Mouse (Mus musculus): ENCODE data around the gene Gad2. TPM values are rescaled to one million over a fixed set of nuclear protein-coding genes. Genes with fewer than 3 reads are reported as not detected.

The Gad2 gene
- total and polyA plus RNA-seq, 3 experiments = 0.01 to 0.04 TPM; not detected in 1

DNA sequence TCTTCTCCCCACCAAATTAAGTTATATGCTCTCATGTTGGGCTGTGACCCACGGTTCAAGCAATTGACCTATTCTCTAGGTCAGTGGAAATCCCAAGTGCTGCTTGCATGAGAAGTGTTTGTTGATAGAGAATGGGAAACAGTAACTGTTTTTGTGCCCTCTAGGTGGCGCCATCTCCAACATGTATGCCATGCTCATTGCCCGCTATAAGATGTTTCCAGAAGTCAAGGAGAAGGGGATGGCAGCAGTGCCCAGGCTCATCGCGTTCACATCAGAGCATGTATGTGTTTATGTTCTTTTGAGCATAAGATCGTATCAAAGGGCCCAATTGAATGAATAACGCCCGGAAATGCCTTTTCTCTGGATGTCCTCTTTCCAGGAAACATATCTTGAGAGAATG is 12.8 kb downstream of the Gad2 start:
- Histone ChIP-seq H3K4me3 (ENCODE audit: control insufficient read depth in 1 of 2, insufficient read depth in 1 of 2, low read depth in 2 of 2, low read length in 2 of 2) (no peak overlapping the region), H3K36me3 (ENCODE audit: control insufficient read depth in 1 of 2, insufficient read depth in 2 of 2, low read length in 2 of 2) (no peaks in the 10 kb centered on the region), H3K27me3 (ENCODE audit: control insufficient read depth in 1 of 2, insufficient read depth in 2 of 2, low read length in 2 of 2) (no peaks in the 10 kb centered on the region), H3K9ac (ENCODE audit: control insufficient read depth, low read depth, low read length, poor library complexity, severe bottlenecking) (no peak overlapping the region), H3K27ac (ENCODE audit: control insufficient read depth, low read depth, low read length) (no peak overlapping the region), H3K79me2 (ENCODE audit: control insufficient read depth, insufficient read depth, low read length, poor library complexity) (no peaks in the 10 kb centered on the region), H3K4me1 (ENCODE audit: control insufficient read depth in 1 of 2, insufficient read depth in 2 of 2, low read length in 2 of 2) (no peaks in the 10 kb centered on the region), H3K9me3 (replicated peaks; ENCODE audit: insufficient read depth, low read length) (no peaks in the 10 kb centered on the region)
- DNase-seq (ENCODE audit: low read depth, low spot score) = peak; percentile 60
- TF ChIP-seq ZC3H11A (IDR thresholded peaks at IDR 0.05; ENCODE audit: low read depth, low read length) (peak; percentile 49), ZKSCAN1 (IDR thresholded peaks at IDR 0.05; ENCODE audit: low read depth, low read length) (no peak), RAD21 (IDR thresholded peaks at IDR 0.05; ENCODE audit: low read depth, low read length) (peak; percentile 63), POLR2A (IDR thresholded peaks at IDR 0.05; ENCODE audit: control insufficient read depth in 1 of 2, insufficient read depth in 1 of 2, low read depth in 1 of 2, low read length in 2 of 2, poor library complexity in 1 of 2) (no peak), SMC3 (IDR thresholded peaks at IDR 0.05; ENCODE audit: low read depth, low read length) (peak; percentile 69), CTCF (IDR thresholded peaks at IDR 0.05 in 2 of 3, conservative IDR thresholded peaks at IDR 0.05 in 1 of 3; ENCODE audit: control insufficient read depth in 1 of 3, insufficient read depth in 1 of 3, low read depth in 2 of 3, low read length in 3 of 3, poor library complexity in 1 of 3, severe bottlenecking in 1 of 3) (peak; percentile 62 to 72 (median 70))

DNA sequence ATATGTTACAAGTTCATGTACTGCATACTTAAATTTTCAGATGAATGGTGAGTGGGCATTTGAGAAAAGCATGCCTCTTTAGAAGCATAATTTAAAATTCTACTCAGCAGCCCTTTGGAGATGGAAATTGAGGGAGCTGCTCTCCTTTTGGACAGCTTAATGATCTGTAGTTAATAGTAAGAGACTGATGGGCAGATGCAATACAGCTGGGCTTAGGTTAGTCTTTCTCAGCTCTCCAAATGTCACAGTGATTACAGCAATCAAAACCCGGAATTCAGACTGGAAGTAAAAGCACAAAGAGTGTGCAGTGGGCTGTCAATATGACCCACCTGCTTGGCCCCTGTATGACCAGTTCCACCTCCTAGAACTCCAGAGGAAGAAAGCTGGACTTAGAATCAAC is 24.1 kb downstream of the Gad2 start:
- TF ChIP-seq MAX (IDR thresholded peaks at IDR 0.05; ENCODE audit: low read length) (no peak), GABPA (IDR thresholded peaks at IDR 0.05; ENCODE audit: low read depth, low read length) (no peak), UBTF (IDR thresholded peaks at IDR 0.05; ENCODE audit: borderline replicate concordance, insufficient read depth, low read depth, low read length) (no peak), TAL1 (IDR thresholded peaks at IDR 0.05; ENCODE audit: low read length) (no peak), EP300 (IDR thresholded peaks at IDR 0.05; ENCODE audit: low read depth in 1 of 2, low read length in 2 of 2) (no peak), MYB (IDR thresholded peaks at IDR 0.05; ENCODE audit: low read depth, low read length) (no peak), GATA1 (IDR thresholded peaks at IDR 0.05; ENCODE audit: low read depth, low read length) (no peak), SIN3A (IDR thresholded peaks at IDR 0.05; ENCODE audit: low read length) (no peak), CHD2 (IDR thresholded peaks at IDR 0.05; ENCODE audit: low read length) (no peak), ZKSCAN1 (IDR thresholded peaks at IDR 0.05; ENCODE audit: low read depth, low read length) (no peak), MAZ (IDR thresholded peaks at IDR 0.05; ENCODE audit: low read depth, low read length) (no peak)
- H3K4me1 ChIP-seq (ENCODE audit: control insufficient read depth in 1 of 2, insufficient read depth in 2 of 2, low read length in 2 of 2) = no peaks in the 10 kb centered on the region

DNA sequence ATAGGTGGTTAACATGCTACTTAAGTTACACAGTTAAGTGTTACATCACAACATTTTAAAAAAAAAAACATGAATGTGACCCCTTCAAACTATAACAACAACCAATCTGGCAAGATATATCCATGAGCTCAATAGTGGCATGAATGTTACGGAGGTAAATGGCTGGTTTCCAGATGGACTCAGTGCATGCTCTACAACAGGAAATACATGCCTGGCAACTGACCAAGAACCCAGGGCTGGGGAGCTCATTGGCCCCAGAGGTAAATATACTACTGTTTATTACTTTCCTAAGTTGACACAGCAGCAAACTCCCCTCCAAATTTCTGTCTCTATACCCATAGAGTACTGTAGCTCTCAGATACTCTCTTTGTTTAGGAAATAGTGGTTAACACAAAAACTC is 26.4 kb downstream of the Gad2 start:
- Histone ChIP-seq H3K79me2 (ENCODE audit: control insufficient read depth, insufficient read depth, low read length, poor library complexity) (no peaks in the 10 kb centered on the region), H3K9me3 (replicated peaks; ENCODE audit: insufficient read depth, low read length) (no peaks in the 10 kb centered on the region), H3K36me3 (ENCODE audit: control insufficient read depth in 1 of 2, insufficient read depth in 2 of 2, low read length in 2 of 2) (no peaks in the 10 kb centered on the region), H3K27ac (ENCODE audit: control insufficient read depth, low read depth, low read length) (no peak overlapping the region), H3K4me3 (ENCODE audit: control insufficient read depth in 1 of 2, insufficient read depth in 1 of 2, low read depth in 2 of 2, low read length in 2 of 2) (no peak overlapping the region), H3K27me3 (ENCODE audit: control insufficient read depth in 1 of 2, insufficient read depth in 2 of 2, low read length in 2 of 2) (peaks cover 0 to 7% of the 10 kb centered on the region in 2 experiments), H3K4me1 (ENCODE audit: control insufficient read depth in 1 of 2, insufficient read depth in 2 of 2, low read length in 2 of 2) (no peaks in the 10 kb centered on the region), H3K9ac (ENCODE audit: control insufficient read depth, low read depth, low read length, poor library complexity, severe bottlenecking) (no peak overlapping the region)
- no peak for DNase-seq (ENCODE audit: low read depth, low spot score)
- no peak for TF ChIP-seq NELFE (IDR thresholded peaks at IDR 0.05; ENCODE audit: low read depth, low read length)
- TF ChIP-seq MAFK (IDR thresholded peaks at IDR 0.05; ENCODE audit: borderline replicate concordance, low read depth, low read length) = no peak
- TF ChIP-seq TBP (IDR thresholded peaks at IDR 0.05; ENCODE audit: low read depth, low read length) = no peak
- TF ChIP-seq CHD2 (IDR thresholded peaks at IDR 0.05; ENCODE audit: low read length) = no peak
- TF ChIP-seq MYB (IDR thresholded peaks at IDR 0.05; ENCODE audit: low read depth, low read length) = no peak
- no peak for TF ChIP-seq RAD21 (IDR thresholded peaks at IDR 0.05; ENCODE audit: low read depth, low read length)
- no peak for TF ChIP-seq POLR2AphosphoS2 (IDR thresholded peaks at IDR 0.05; ENCODE audit: low read length)
- TF ChIP-seq GABPA (IDR thresholded peaks at IDR 0.05; ENCODE audit: low read depth, low read length) = no peak
- TF ChIP-seq MXI1 (IDR thresholded peaks at IDR 0.05; ENCODE audit: low read depth, low read length) = no peak
- TF ChIP-seq SIN3A (IDR thresholded peaks at IDR 0.05; ENCODE audit: low read length) = no peak
- no peak for TF ChIP-seq ELF1 (IDR thresholded peaks at IDR 0.05; ENCODE audit: low read depth, low read length)

More for the DNA sequence above, 24.1 kb downstream of the Gad2 start:
- no peaks in the 10 kb centered on the region for H3K36me3 ChIP-seq (ENCODE audit: control insufficient read depth in 1 of 2, insufficient read depth in 2 of 2, low read length in 2 of 2)
- no peaks in the 10 kb centered on the region for H3K79me2 ChIP-seq (ENCODE audit: control insufficient read depth, insufficient read depth, low read length, poor library complexity)
- peaks cover 0 to 7% of the 10 kb centered on the region in 2 experiments; a peak in 3 of 4 replicates for H3K27me3 ChIP-seq (ENCODE audit: control insufficient read depth in 1 of 2, insufficient read depth in 2 of 2, low read length in 2 of 2)
- no peaks in the 10 kb centered on the region for H3K9me3 ChIP-seq (replicated peaks; ENCODE audit: insufficient read depth, low read length)
- H3K9ac ChIP-seq (ENCODE audit: control insufficient read depth, low read depth, low read length, poor library complexity, severe bottlenecking) = no peak overlapping the region
- no peak overlapping the region for H3K27ac ChIP-seq (ENCODE audit: control insufficient read depth, low read depth, low read length)
- no peak overlapping the region for H3K4me3 ChIP-seq (ENCODE audit: control insufficient read depth in 1 of 2, insufficient read depth in 1 of 2, low read depth in 2 of 2, low read length in 2 of 2)
- no peak for DNase-seq (ENCODE audit: low read depth, low spot score)
